Mouse (Mus musculus) testis, postnatal 10 days (tissue): Measurements from ENCODE around the gene Actn4.

Experiments
- DNase-seq: peaks from one replicate; pipeline ENCODE4 v3.0.0; 2021; ENCODE audit warnings: low spot score

Actn4 gene

DNA sequence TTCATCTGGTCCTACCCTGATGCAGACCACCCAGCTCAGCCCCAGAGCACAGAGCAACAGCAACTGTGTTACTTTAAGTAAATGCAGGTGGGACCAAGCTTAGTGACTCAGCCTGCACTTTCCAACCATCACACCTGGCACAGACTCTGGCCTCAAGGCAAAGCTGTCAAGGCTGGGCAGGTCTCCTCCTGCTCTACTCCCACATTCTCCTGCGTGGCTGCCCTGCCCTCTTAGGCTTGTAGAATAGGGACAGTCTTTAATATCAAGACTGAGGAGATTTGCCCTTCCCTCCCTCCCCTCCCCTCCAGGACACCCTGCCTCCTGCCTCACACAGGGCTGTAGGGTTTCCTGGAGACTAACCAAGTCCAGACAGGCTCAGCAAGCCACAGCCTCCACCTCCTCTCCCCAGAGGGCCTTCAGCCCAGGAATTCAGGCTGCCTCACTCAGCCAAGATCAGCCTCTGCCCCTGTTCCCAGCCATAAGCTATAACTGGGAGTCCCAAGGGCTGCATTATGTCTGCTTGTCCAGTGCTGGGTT is 112.4 kb downstream of the Actn4 start:
- no peak for DNase-seq

DNA sequence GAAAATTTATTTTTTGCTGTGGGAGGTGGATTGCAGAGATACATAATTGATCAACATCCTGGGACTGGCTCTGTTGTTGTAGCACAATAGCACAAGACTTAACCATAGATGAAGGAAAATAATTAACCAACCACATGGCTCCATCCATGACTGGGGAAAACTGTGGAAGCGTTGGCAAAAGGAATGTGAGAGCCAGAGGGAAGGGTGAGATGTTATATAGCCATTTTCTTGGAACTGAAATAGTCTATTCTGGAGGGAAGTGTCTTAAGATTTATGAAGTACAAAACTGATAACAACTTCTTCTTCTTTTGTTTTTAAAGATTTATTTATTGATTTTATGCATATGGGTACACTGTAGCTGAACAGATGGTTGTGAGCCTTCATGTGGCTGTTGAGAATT is 114.9 kb downstream of the Actn4 start:
- DNase-seq, result no peak
